Mouse (Mus musculus) layer of hippocampus, adult 18-20 months (tissue): ENCODE data around the gene Ldlr. TPM values are rescaled to one million over a fixed set of nuclear protein-coding genes. Genes with fewer than 3 reads are reported as not detected.
A peak's percentile ranks its signal among the peaks of the same experiment; 100 is the strongest.
"Not testable (repeated sequence)": the region's sequence is repeated elsewhere in the genome, so short reads cannot be mapped to it uniquely, and the experiment has no call there.

Source experiments
- DNase-seq, 2 experiments: peaks; one replicate each; pipeline ENCODE4 v3.0.0; 2022; ENCODE audit warnings: low spot score in 2 of 2
- total RNA-seq, 2 experiments: library from RNA; stranded (reverse); gene quantifications; 2 replicates each; pipeline ENCODE4 v1.2.3; 2021

Gene Ldlr
- total RNA-seq, 2 experiments from 2014 or later: 13.1 to 15.4 TPM

DNA sequence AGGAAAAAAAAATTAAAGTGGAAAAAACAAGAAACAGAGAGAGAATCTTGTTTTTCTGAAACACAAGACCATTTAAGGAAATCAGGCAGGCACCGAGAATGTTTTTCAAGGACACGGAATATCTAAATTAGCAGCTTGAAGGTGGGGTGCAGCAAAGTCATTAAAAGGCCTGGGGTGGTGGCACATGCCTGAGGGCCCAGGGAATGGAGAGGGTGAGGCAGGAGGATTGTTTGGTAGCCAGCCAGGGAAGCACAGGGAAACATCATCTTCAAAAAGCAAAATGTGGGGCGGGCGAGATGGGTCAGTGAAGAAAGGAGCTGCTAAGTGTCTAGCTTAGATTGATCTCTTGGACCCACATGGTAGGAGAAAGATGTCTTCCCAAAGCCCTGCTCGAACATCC is 64.4 kb downstream of the Ldlr start:
- no peak for DNase-seq

DNA sequence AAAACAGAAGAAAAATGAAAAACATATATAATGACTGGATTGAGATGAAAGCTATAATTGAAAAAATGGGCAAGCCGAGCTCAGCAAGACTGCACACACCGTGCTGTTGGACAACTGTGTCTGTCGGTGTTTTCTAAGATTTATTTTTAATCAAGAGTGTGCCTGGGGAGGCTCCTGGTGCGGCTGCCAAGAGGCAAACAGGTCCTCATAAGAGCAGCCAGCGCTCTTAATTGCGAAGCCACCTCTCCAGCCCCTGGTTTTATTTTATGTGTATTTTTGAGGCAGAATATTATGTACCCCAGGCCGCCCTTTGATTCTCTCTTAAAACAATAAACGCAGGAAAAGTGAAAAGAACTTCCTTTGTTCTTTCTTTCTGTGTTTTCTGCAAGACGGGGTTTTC is 65.0 kb downstream of the Ldlr start:
- DNase-seq: no peak

DNA sequence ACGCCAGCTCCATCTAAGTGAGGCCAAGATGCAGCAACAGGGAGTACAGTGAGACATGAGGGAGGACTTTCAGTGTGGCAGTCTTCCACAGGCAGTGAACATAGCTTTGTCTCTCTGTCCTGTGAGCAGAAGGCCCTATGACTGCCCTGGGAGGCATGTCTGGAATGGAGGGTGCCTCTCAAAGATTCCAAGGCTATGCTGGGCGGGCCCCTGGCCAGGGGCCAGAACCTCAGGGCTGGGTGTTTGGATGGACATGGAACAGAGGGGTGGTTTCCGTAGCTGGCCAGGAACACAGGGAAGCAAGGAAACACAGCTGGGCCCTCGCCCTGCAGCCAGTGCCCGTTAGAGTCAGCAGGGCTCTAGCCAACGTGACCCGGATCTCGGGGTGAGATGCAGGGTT is 68.6 kb downstream of the Ldlr start:
- no peak for DNase-seq

DNA sequence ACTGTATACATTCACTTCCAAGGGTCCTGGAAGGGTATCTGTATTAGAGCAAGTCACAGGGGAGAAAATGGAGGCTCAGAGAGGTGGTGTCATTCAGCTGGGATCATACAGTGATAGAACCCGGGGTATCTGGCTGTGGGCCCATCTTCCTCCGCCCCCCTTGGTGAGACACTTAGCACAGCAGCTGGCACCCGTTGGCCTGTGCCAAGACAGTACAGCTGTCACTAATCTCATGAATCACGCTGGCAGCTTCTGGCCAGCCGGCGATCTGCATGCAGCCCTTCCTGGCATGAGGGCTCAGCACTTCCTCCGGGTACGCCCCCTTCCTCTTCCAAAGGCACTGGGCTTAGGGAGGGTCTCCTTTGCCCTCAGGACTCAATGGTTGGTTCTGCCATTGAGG is 69.4 kb downstream of the Ldlr start:
- DNase-seq: peak; percentile 62 to 85

DNA sequence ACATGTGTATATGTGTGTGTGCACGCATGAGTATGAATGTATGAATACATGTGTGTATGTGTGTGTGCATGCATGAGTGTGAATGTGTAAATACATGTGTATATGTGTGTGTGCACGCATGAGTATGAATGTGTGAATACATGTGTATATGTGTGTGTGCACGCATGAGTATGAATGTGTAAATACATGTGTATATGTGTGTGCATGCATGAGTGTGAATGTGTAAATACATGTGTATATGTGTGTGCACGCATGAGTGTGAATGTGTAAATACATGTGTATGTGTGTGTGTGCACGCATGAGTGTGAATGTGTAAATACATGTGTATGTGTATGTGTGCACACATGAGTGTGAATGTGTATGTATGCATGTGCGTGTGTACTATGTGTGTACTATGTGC is 70.2 kb downstream of the Ldlr start:
- DNase-seq: not testable (repeated sequence)

DNA sequence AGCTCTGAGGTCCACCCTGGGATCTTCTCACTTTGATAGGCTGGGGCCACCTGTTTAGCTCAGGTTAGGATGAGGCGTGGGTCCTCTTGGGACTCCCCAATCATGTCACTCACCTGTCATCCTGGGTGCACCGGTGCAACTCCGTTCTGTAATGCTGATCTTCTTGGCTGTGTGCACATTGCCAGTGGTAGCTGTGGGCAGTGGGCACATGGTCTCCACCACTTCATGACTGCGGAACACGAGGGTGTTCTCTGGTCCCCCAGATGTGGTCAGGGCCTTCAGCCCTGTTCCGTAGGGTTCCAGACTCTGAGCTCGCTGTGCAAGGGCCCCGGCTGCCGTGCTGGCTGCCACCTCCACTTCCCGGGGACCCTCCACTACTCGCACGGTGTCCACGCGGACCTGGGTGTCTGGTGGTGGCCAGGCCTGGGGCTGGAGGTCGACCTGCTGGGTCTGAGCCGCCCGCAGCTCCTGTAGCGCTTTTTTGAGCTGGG is 71.1 kb downstream of the Ldlr start:
- no peak for DNase-seq

DNA sequence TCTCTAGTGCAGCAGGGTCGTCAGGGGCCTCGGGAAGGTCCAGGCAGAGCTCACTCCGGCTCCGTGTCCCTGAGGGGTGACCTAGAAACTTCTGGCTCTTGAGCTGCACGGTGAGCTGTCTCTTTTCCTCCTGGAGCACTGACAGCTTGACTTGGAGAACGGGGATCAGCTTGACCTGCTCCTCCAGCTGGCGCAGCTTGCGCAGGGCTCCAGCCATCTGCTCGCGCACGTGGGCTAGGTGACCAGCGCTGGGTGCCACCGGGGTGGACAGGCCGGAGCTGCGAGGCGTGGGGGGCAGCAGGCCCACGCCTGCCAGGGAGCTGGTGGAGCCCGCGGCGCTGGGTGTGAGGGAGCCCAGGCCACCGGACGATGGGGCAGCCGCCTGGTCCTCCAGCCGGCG is 71.6 kb downstream of the Ldlr start:
- DNase-seq: no peak

DNA sequence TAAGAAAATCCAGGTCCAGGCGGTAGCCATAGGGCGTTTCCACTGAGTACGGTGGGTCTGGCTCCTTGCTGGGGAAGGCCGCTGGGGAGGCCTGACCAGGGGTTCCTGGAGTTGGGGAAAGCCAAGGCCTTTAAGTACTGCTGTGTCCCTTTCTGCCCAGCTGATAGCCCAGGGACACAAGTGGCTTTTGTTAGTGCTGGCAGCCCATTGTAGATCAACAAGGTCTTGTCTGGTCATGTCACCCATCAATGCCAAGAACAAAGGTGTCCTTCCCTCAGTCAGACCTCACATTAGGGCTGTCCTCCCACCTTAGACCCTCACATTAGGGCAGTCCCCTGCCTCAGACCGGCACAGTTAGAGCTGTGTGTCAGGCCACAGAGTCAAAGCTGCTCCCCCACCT is 72.3 kb downstream of the Ldlr start:
- no peak for DNase-seq

DNA sequence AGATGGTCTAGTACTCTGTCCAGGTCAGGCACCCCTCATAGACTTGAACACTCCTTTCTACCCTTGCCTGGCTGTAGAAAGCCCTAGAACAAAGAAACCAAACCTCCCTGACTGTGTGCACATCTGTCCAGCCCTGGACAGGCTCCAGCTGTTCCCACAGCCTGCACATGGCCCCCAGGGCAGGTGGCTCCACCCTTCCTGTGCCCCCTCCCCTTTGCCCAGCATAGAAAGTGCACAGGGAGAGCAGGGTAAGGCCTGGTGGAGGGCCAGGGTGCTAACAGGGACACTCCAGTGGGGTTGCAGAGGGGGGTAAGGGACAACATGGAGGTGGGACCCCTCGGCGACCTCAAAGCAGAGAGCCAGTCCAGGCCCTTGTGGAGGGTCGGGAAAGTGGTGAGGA is 73.0 kb downstream of the Ldlr start:
- DNase-seq: no peak

DNA sequence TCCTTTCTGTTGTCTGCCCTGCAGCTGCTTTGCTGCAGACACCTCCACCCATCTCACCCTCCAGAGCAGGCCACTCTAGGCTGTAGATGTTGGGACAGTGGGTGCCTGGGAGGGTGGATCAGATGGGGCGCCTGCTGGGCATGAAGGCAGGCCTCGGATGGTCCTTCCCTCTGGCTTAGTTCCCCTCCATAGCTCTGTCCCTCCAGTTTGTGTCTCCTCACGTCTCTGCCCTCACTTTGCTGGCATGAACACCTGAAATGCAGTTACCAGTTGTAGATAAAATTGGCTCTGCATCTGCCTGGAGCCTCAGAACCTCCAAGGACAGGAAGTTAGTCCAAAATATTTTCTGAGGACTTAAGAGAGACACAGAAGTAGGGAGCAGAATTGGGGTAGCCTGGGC is 73.6 kb downstream of the Ldlr start:
- DNase-seq: no peak

DNA sequence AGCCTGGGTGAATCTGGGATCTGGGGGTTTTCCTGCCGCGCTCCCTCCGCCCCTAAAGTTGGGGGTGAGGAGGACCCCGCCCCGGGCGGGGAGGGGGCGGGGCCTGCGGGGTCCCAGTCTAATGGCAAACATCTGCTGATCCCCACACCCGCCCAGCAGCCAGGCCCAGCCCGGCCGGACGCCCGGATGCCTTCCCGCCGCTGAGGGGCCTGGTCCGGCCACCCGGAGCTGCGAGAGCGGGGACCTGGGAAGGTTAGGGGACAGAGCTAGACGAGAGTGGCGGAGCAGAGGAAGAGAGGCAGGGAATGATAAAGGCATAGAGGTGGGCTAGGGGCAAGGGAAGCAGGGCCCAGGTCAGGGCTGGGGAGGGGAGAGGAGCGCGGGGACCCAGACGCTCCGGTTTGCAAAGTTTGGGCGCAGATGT is 74.7 kb downstream of the Ldlr start:
- no peak for DNase-seq

DNA sequence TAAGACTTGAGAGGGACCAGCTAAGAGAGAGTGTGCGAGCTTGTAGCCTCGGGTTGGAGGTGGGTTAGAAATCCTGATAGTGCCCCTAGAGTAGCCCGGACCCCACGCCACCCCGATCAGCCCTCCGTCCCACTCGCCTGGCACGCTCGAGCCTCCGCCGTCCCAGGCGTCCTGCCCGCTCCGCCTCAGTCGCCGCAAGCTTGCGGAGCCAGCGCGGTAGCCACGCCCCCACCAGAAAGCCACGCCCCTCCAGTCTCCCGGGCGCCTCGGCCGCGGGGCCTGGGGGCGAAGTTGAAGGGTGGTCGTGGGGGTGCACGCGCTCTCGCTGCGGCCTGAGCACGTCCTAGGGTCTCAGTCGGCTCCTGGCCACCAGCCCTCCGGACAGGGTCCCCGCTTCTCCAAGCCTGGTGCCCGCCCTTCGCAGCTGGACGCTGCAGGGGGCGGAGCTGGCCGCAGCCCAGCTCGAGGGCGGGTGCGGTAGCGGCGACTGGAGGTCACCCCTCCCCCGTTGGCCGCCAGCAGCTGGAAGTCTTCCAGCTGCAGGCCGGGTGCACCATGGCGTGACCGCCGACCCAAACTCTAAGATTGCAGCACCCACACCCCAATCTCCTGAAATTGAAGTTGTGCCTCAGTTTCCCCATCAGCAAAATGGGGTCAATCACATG is 75.2 kb downstream of the Ldlr start, which contains the start of gene Kank2:
Gene Kank2, minus strand, starts transcription at position 400 of the 665 bp plus-strand sequence.
- peak; percentile 41 to 63 for DNase-seq

DNA sequence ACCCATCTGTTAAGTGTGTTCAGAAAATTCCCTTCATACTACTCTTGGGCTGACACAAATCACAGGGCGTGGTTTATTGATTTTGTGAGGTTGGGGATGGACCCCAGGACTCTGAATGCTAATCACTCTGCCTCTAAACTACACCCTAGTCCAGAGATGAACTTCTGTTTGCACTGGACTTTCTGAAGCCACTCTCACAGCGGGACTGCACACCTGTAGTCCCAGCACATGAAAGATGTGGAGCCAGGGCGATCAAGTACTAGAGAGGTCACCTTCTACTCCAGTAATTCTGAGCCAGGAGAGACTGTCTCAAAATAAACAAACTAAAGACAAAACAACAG is 75.7 kb downstream of the Ldlr start:
- DNase-seq: no peak

Other genes starting within 250 kb of the Ldlr start
- gene Tmed1, start 213.2 kb upstream of the Ldlr start, total RNA-seq: 10 to 100 TPM; 11.1 to 11.8 TPM
- not detected for gene AB124611, start 197.3 kb upstream of the Ldlr start, total RNA-seq
- gene Carm1, start 176.6 kb upstream of the Ldlr start, total RNA-seq: 10 to 100 TPM; 76.4 to 81.6 TPM
- 10 to 100 TPM; 61.7 to 63.6 TPM for gene Timm29, start 130.8 kb upstream of the Ldlr start, total RNA-seq
- gene Yipf2, start 130.7 kb upstream of the Ldlr start, total RNA-seq: 10 to 100 TPM; 19.5 to 20.0 TPM
- gene Smarca4, start 107.3 kb upstream of the Ldlr start, total RNA-seq: 100 to 1,000 TPM; 111 to 117 TPM
- gene Spc24, start 36.8 kb downstream of the Ldlr start, total RNA-seq: 1 to 10 TPM; 1.9 to 2.7 TPM
- gene Kank2, start 75.3 kb downstream of the Ldlr start, total RNA-seq: 1 to 10 TPM; 7.4 to 7.6 TPM
- not detected for gene Angptl8, start 112.0 kb downstream of the Ldlr start, total RNA-seq
- 10 to 100 TPM; 11.3 to 13.1 TPM for gene Dock6, start 129.2 kb downstream of the Ldlr start, total RNA-seq
- 10 to 100 TPM; 17.7 to 19.3 TPM for gene Rab3d, start 194.7 kb downstream of the Ldlr start, total RNA-seq
- 10 to 100 TPM; 16.3 to 16.5 TPM for gene Ccdc159, start 204.0 kb downstream of the Ldlr start, total RNA-seq
- gene Tmem205, start 204.1 kb downstream of the Ldlr start, total RNA-seq: 10 to 100 TPM; 40.2 to 42.2 TPM
- 100 to 1,000 TPM; 273 to 278 TPM for gene Plppr2, start 213.6 kb downstream of the Ldlr start, total RNA-seq
- gene Swsap1, start 232.3 kb downstream of the Ldlr start, total RNA-seq: 10 to 100 TPM; 13.3 to 13.7 TPM
- gene Epor, start 240.0 kb downstream of the Ldlr start, total RNA-seq: 1 to 10 TPM; 9.0 to 9.1 TPM